Mouse (Mus musculus) T-helper 17 cell (primary cell): ENCODE measurements around the gene Bmper.

ENCODE experiments used
- in situ Hi-C, 2 experiments: fragments of 300-600 bp; cut with MboI, MseI; formaldehyde crosslinking; loops; 1 replicate in 1 of 2; 2 replicates in 1 of 2; pipeline ENCODE4 v1.15.1; 2025; ENCODE audit warnings: high pct_unique_total_duplicates in 2 of 2

The Bmper gene

GRCm38 (mm10) chr9:23410567-23410966 is 187.7 kb downstream of the Bmper start:
- in situ Hi-C loops, result no loop called here

- in situ Hi-C loops, result no loop called here
Observed at GRCm38 (mm10) chr9:23412956-23413355, 190.1 kb downstream of the Bmper start.

DNA sequence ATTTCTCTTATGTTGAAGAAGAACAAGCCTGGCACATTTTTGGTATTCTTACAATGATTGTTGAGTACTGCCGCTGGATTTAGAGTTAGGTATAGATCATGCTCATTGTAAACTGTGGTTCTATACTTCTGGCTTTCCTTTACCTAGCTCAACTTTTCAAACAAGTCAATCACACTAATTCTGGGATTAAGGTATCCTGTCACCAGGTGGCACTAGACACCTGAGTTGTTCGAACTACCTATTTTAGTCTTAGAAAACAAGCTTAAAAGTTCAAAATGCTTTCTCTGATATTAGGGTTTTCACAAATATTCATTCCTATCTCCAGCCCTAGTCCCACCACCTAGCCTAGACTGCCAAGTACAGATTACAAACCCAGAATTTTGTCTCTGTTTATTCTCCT is 196.2 kb downstream of the Bmper start:
- in situ Hi-C loops, result no loop called here

GRCm38 (mm10) chr9:23423748-23424147 is 200.9 kb downstream of the Bmper start:
- in situ Hi-C loops, result no loop called here

DNA sequence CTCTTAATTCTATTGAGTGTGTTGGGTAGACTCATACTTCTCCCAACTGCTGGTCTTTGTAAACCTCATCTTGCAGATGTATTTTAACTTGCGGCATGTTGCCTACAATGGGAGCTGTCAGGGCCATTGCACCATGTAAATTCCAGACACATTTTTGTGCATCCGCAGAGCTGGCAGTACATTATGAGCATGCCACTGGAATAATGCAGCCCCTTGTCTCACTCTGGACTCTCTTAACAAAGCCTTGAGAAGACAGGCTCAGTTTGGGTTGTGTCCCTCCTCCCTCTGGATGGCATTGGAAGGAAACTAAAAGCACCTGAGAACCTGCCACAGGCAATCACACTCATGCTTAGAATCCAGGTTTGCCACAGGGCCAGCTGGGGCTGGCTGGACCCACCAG is 209.8 kb downstream of the Bmper start:
- in situ Hi-C loops, result no loop called here

- in situ Hi-C loops, result no loop called here
Observed at GRCm38 (mm10) chr9:23433238-23433637, 210.4 kb downstream of the Bmper start.

DNA sequence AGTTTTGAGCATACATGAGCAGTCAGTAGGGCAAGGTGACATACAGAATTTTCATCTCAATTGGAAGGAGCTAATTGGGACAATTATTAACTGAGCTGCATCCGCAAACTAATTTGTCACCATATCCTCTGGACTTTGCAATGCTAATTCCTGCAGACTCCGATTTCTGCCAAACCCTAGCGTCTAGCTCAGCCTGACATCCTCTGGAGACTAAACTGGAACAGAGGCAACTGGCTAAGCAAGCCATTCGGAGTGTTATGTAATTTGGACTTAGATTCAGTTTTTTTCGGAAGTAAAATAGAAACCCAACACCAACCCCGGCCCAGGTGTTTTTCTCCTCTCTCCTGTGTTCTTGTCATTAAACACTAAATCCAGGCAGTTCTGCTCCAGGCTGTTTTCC is 213.9 kb downstream of the Bmper start:
- in situ Hi-C loops, result no loop called here

DNA sequence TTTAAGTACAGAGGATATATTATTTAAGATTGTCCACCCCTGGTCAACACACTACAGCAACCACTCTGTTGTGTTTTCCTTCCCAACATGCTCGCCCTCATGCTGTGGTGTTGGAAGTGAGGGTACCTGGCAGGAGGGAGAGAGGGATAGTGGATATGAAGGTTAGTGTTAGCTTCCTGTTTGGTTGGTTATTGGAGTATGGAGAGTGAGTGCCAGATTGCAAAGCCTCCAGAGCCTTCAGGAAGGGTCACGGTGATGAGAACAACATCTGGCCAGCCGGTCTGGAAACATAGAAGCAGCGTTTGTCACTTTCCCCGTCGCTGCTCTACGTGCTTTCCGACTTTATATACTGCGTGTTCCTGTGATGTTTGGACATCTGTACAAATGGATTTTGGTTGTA is 215.8 kb downstream of the Bmper start:
- in situ Hi-C loops, result no loop called here

- in situ Hi-C loops, result no loop called here
Observed at GRCm38 (mm10) chr9:23442168-23442567, 219.3 kb downstream of the Bmper start.

DNA sequence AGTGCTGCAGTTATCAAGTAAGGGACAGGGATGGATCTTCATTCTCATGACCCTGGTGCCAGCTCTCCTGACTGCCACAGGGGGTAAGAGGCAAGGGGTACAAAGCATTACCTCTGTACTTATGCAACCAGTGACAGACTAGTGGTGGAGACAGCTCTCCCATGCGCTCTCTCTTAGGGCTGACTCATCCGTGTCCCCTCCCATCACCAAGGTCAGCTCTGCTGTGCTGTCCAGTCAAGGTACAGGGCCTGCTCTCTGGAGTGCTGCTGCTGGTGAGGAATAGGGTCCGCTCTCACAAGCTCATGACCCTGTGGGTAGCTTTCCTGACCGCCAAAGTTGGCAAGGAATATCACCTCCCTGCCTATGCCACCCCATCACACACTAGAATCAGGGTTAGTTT is 222.1 kb downstream of the Bmper start:
- in situ Hi-C loops, result no loop called here

GRCm38 (mm10) chr9:23447271-23447961 is 224.5 kb downstream of the Bmper start:
- in situ Hi-C loops, result no loop called here

GRCm38 (mm10) chr9:23453309-23453708 is 230.4 kb downstream of the Bmper start:
- in situ Hi-C loops, result no loop called here

- in situ Hi-C loops, result no loop called here
Observed at GRCm38 (mm10) chr9:23457186-23457585, 234.3 kb downstream of the Bmper start.

DNA sequence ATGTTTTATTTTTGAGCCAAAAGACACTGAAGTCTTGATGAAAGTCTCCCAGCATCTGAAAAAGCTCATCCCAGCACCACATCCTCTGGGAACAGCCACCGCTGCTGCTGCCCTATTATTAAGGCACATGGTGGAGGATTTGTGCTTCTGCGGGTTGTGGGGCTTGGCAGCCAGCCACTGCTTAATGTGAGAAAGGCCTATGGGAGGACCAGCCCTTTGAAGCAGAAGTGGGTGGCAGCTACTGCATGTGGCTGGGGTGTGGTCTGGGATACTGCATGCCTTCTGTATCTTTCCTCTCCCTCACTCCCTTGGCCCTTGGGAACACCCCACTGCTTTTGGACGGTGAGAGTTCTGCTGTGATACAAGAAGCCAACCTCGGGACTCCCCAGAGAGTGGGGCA is 237.8 kb downstream of the Bmper start:
- in situ Hi-C loops, result no loop called here

- in situ Hi-C loops, result no loop called here
Observed at GRCm38 (mm10) chr9:23462949-23463608, 240.2 kb downstream of the Bmper start.

GRCm38 (mm10) chr9:23464981-23465630 is 242.2 kb downstream of the Bmper start:
- in situ Hi-C loops, result no loop called here

DNA sequence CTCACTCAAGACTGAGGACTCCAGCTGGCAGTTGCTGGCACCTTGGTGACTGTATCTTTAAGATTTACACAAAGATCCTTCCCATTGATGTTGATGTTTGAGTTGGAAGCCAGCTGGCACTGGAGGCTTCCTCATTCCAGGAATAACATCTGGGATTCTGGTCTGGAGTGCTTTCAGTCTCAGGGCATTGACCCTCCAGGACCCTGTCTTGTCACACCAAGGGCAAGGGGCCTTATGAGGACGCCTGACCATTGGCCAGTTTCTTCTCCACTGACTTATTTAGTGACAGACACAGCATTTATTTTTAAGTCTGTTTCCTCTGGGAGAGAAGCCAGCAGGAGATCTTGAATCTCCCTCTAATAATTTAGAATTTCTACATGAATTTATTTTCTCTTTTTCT is 247.0 kb downstream of the Bmper start:
- in situ Hi-C loops, result no loop called here

- in situ Hi-C loops, result no loop called here
Observed at GRCm38 (mm10) chr9:23485851-23486250, 263.0 kb downstream of the Bmper start.

GRCm38 (mm10) chr9:23486725-23487378 is 264.0 kb downstream of the Bmper start:
- in situ Hi-C loops, result no loop called here

- in situ Hi-C loops, result no loop called here
Observed at GRCm38 (mm10) chr9:23488265-23488664, 265.4 kb downstream of the Bmper start.

GRCm38 (mm10) chr9:23495400-23495799 is 272.5 kb downstream of the Bmper start:
- in situ Hi-C loops, result no loop called here

DNA sequence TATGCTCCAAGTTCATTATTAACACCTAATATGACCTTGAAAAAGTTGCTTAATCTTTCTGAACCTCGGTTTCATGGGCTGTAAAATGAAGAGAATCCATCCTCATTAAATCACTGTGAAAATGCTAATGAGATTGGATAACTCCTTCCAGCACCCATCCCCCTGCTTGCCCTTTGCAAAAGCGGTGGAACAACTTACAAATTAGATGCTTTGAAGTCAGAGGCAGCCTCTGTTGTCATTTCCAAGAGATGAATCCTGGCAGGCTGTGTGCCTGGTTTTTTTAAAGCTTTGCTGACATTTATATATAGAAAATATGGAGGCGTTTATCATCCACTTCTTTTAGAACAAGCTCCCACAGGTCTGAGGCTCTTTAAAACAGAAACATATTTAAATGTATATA is 274.8 kb downstream of the Bmper start:
- in situ Hi-C loops, result no loop called here
